Mouse (Mus musculus) gastrocnemius, adult 18-20 months (tissue): ENCODE data around the gene Ikzf2. TPM values are rescaled to one million over a fixed set of nuclear protein-coding genes. Genes with fewer than 3 reads are reported as not detected.

Experiments used
- DNase-seq: peaks from one replicate; pipeline ENCODE4 v3.0.0; 2021; ENCODE audit warnings: low spot score
- total RNA-seq, 2 experiments: library from RNA; stranded (reverse); gene quantifications; 2 replicates each; pipeline ENCODE4 v1.2.3; 2021

The Ikzf2 gene
- total RNA-seq, 2 experiments from 2014 or later = 14.4 to 16.7 TPM

DNA sequence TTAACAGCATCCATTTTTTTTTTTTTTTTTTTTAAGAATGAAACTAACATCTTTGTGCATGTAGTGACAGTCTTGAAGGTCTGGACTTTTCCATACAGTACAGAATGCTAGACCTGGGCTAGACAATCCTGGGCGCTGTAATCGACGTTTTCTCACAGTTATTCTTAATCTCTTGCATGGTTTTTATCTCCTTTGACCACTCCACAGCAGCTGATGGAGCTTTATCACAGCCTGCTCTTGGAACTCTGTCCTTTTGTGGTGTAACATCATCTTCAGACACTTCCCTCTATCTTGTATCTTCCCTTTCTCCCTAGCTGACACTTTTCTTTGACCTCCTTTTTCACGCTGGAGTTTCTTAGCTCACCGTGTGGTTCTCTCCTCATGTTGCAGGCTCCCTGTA lies 170.9 kb downstream of the Ikzf2 start:
- DNase-seq = no peak

DNA sequence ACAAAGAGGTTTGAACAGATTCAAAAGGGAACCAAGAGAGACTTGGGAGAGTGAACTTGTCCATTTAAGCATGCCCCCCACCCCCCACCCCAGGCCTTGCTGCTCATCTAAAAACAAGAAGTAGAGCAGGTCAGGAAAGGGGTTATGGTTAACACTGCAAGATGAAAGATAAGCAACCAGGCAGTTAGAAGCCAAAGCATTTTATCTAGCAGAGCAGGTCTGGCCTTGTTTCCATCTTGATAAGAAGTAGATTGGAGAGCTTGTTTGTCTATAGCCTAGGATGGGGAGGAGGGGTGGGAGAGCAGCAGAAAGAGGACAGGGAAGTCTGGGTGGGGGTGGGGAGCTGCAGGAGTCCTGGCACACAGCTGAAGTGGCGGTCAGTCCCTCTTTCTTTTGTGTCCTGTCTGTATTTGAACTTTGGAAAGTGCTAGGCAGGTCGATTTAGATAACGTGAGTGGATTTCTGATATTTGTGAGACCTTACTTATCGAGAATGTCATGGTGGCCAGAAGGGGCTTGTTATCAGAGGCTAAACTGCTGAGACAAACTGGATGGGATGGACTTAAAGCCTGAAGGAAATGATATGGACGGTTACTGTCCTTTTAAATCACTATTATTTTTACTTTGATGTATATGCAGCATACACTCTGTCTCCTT lies 173.3 kb downstream of the Ikzf2 start:
- no peak for DNase-seq

DNA sequence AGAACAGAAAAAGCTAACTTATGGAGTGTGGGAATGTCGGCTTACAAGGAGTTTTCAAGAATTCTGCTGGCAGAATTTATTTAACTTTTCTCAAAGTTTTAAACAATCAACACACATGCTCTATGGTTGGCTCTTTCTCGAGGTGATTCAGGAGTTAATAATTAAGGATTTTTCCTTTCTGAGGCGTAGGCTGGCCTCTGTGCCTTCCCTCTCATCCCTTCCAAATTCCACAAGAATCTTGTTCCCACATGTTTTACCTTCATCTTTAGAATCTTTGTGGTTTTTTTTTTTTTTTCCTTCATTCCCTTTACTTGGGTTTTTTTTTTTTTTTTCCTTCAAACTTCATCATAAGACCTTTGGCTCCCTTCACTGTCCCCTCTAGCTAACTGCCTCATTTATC lies 178.8 kb downstream of the Ikzf2 start:
- DNase-seq = no peak

DNA sequence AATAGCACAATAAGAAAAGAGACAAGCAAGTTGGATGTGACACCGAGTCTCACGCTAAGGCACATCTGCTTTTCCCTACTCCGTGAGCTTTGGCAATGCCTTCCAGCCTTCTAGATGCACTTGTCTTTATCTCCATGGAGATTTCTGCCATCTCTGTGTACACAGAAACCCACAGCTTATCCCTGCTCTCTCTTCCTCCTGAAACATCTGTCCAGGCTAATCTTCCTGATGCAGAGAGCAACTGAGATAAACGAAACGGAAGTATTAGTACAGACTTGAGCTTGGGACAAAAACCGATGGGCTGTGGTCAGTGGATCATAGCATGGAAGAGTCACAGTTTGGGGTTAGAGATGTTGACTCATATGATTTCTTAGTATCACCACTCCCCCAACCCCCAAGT lies 179.5 kb downstream of the Ikzf2 start:
- DNase-seq = no peak

DNA sequence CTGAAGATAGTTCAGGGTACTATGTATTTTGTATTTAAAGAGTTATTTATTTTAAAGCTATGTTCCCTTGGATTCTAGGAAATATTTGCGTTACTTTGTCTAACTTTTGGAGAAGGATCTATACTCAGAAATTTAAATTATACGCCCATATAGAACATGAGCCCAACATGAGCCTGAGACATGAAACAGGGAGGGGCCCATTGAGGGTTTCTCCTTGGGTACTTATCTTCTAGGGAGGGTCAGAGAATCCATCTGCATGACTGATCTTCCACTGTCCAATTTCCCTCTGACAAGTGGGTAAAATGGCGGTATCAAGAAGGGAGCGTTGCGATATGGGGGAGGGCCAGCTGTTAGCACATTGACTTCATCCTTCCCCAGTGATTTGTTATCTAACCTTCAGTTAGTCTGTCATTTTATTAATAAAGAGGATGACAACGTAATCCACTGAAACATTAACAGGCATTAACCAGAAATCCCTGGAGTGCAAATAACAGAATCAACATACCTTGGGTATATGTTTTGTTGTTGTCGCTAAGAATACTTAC lies 180.4 kb downstream of the Ikzf2 start:
- DNase-seq = no peak

DNA sequence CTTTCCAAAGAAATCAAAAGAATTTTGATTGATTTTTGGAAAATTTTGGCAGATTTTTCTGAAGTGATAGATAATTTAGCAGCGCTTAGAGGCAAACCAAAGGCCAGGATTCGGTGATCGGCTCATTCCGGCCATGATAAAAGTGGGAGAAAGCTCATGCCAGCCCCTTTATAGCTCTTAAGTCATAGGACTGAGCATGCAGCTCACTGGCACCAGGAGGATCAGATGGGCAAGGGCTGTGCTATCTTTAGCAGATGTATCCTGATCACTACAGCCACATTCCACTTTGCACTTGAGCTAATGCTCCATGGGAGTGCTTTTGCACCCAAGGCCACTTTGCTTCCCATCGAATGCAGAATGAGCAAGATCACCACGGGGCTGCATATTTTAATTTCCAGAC lies 181.0 kb downstream of the Ikzf2 start:
- peak; percentile 74 for DNase-seq

DNA sequence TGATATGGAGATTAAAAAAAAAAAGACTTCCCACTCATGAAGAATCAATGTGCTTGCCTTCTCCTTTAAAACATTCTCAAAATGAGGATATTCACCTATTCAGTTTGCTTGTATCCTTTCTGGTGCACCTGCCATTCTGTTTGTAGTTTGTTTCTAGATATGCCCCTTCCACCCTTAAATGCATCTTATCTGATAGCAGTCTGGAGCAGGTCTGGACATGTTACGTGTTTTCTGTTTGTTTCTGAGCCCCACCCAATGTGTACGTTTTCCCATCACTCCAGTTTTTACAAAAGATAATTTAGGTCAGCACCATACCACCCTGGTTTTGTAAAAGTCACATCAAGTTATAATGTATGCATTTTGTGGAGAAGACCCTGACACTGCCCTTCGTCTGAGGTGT lies 186.7 kb downstream of the Ikzf2 start:
- DNase-seq = no peak

DNA sequence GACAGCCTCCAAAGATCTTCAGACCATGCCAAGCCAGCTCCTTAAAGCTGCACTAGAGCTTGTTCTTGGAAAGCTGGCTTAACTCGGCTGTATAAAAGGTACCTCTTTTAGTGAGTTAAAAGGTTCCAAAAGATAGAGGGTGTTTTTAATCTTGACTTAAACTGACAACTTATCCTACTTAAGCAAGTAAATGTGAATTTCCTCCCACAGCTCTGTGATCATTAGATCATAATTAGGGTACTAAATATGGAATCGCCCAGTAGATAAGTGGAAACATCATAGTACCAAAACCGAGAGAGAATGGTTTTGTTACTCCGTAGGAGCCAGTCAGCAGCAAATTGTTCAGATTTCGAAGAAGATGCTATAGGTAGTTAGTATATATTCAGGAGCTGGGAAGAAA lies 187.4 kb downstream of the Ikzf2 start:
- no peak for DNase-seq

DNA sequence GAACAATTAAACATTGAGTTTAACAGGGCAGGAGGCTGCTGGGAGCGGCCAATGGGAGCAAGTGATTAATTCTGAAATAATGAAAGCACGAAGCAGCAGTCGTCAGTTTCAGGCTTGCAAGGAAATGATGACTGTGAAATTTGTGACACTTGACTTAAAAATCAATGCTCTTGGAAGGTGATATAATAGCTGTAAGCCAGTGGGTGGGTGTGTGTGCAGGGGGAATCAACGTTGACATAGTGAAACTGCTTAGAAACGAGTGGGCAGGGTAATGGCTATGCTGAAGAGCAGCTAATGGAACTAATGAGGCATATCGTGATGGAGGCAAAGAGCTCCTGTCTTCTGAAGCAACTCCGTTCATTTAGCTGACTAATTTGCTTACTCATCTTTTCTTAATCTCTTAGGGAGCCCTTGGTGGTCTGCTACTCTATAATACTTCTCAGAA lies 188.2 kb downstream of the Ikzf2 start:
- no peak for DNase-seq

DNA sequence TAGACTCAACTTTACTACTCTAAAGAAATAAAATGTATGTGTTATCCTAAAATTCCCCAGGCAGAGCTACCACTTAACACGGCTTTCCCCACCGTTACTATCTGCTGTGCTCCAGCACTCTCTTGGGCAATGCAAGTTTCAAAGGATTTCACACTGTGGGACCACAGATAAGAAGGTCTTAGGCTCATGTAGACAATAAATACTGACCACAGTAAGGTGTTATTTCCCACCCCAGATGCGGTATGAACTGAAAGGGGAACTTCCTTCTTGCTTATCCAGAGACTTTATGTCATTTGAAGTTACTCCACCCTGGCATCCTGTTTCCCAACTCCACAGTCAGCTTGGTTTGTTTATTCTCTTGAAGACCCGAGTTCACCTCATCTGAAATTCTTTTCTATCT lies 191.0 kb downstream of the Ikzf2 start:
- no peak for DNase-seq

DNA sequence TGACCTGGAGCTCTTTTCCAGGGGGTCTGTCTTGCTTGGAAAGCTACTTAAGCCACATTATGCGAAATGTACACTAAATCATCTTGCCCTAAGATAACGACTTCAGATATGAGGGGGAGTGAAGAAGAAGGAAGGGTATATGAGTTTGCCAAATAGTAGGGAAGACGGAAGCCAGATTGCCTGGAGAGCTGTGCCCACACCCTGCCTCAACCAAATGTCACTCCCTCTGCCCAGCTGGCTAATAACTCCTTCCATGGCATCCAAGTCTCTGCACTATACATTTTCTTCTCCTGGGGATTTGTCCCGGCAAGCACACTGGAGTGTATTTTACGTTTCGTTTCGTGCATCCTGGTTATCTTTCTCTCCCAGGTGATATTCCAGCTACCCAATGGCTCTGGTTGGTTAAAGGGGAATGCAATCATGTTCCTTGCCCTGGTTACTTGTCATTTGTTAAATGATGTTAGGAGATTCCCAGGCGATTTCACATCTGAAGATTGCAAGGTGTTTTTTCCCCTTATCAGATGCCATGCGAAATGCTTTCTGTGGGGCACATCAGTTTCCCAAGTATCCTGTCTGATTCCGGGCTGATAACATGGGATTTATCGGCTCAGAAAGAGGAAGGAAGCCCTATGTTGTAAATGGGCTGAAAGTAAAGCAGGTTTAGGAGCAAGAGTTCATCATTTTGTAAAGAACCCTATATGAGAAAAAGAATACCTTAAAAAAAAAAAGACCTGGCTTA lies 193.6 kb downstream of the Ikzf2 start:
- no peak for DNase-seq

DNA sequence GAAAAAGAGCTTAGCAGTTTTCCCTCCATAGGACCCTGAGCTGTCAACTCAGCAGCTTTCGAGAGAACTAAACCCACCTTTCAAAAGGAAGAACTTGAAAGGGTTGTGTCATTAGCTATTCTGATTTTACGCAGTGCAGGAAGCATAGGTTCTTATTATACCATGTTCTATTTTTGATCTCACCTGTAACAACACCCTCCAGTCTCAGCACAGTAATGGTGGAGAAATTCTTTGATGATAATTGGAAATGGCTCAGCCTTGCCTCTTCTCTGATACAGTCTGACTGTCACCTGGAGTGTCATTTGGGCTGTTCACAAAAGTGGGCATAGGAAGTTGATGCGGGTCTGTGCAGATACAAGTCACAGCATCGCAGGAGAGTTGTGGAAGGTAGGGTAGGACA lies 195.0 kb downstream of the Ikzf2 start:
- no peak for DNase-seq

DNA sequence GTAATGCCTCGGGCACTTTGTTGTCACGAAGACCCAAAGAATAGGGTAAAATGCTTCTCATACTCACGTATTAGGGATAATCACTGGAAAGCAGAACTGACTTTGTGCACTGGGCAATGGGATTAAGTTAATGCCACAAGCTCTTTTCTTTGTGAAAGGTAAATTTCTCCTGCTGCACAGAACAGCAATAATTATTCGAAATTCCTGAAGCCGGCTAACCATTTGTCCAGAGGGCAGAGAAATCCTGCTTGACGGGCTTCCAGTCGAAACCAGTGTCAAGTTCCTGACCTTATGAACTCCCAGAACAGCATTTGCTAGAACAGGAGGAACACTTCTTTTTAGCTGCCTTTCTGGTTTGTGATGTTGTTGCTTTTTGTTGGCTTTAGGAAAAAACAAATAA lies 198.0 kb downstream of the Ikzf2 start:
- no peak for DNase-seq

DNA sequence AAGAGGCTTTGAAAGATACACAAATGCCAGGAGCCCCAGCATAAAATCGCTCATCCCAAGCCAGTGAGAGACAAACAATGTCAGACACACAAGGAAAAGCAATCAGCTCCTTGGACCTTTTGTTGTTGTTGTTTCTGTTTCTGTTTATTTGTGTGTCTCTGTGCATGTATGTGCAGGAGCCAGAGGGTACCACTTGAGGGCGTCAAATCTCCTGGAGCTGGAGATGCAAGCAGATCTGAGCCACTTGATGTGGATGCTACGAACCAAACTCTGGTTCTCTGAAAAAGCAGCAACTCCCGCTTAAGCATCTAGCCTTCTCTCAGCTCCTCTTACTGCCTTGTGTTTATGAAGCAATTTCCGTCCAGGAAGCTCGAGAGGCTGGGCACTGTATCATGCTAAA lies 198.4 kb downstream of the Ikzf2 start:
- DNase-seq = no peak

Other genes with a start within 250 kb of the Ikzf2 start
- gene Spag16, start 139.7 kb upstream of the Ikzf2 start, total RNA-seq = not detected